ENCODE assay signal across 11 mouse cellular contexts in the genomic region with DNA sequence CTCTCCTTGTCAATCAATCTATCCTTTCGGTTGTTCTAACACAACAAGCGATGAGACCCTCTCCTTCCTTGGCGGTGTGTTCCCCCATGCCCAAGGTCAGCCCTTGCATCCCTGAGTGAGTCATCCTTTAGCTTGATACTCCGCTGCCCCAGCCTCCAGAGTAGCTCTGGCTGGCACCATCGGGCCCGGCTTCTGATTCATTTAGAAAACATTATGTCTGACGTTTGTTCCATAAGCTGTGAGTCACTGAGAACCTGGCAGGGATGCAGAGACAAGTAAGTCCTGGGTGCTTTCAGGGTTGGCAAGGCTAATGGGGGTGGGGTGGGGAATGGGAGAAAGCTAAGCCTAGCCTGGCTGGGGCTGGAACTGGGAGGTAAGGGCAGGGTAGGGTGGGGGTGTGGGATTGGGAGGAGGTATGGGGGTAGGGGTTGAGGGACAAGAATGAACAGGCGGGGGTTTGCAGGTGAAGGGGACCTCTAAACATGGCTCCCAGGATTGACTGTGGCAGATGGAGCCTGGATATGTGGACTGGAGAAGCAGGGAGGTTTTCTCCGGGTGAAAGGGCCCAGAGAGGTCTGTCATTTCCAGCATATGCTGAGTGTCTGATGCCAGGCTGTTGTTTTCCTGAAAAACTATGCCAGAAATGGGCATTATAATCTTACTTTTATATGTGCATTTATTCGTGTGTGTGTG.
DNase-seq lines count a peak whose midpoint lies in the region; ATAC-seq and TF ChIP-seq lines count a peak whose summit lies in the region.
"Had no signal": no experiment of that assay in that cellular context is flagged by ENCODE, and none has a peak within 500 bp of the region (broad histone marks: within the 10 kb centered on the region; RNA-seq: fewer than 3 reads in every experiment).

No protein-coding gene starts in this region.

- no peak overlapping the region for H3K4me2 ChIP-seq in lung, postnatal 0 days (replicated peaks; ENCODE audit: low read depth, low read length)
- no peak overlapping the region for H3K4me2 ChIP-seq in kidney, embryonic 15.5 days

- H3K9me3 ChIP-seq in lung, postnatal 0 days (ENCODE audit: low read length) = no peaks in the 10 kb centered on the region
- H3K9me3 ChIP-seq in kidney, embryonic 15.5 days (replicated peaks) = no peaks in the 10 kb centered on the region

- H3K27ac ChIP-seq in left cerebral cortex, adult 2 months = no peak overlapping the region
- no peak overlapping the region for H3K27ac ChIP-seq in lung, postnatal 0 days (ENCODE audit: low read length)
- H3K27ac ChIP-seq in kidney, embryonic 15.5 days = no peak overlapping the region

- no peaks in the 10 kb centered on the region for H3K36me3 ChIP-seq in lung, postnatal 0 days (ENCODE audit: insufficient read depth, low read length)
- H3K36me3 ChIP-seq in kidney, embryonic 15.5 days = no peaks in the 10 kb centered on the region

- H3K4me1 ChIP-seq in lung, postnatal 0 days (ENCODE audit: insufficient read depth, low read depth, low read length) = no peaks in the 10 kb centered on the region
- H3K4me1 ChIP-seq in kidney, embryonic 15.5 days = 0 out of 2 replicates have a peak, but pooled peaks cover 7% of the 10 kb centered on the region

- H3K4me3 ChIP-seq in left cerebral cortex, adult 2 months = no peak overlapping the region
- H3K4me3 ChIP-seq in lung, postnatal 0 days (ENCODE audit: low read depth, low read length) = no peak overlapping the region
- no peak overlapping the region for H3K4me3 ChIP-seq in kidney, embryonic 15.5 days (replicated peaks)

- peak; percentile 69 for DNase-seq in right cerebral cortex, adult 18-20 months
- DNase-seq in right cerebral cortex, postnatal 4 days = no peak
- peak; percentile 83 to 86 for DNase-seq in adrenal gland, postnatal 36 days
- peak; percentile 35 to 40 for DNase-seq in left cerebral cortex, adult 2 months (ENCODE audit: extremely low spot score in 1 of 2, low spot score in 2 of 2)
- DNase-seq in urinary bladder, postnatal 36 days (ENCODE audit: low spot score in 2 of 2) = peak; percentile 26 to 44
- DNase-seq in heart, adult 9 months (ENCODE audit: low spot score in 2 of 2) = no peak
- DNase-seq in lung, postnatal 0 days (ENCODE audit: low spot score) = no peak
- DNase-seq: cerebellum, postnatal 10 days; gastrocnemius, postnatal 14 days; kidney, adult 9 months had no signal

- TF ChIP-seq CTCF in left cerebral cortex, adult 2 months (IDR thresholded peaks at IDR 0.05) = no peak
- TF ChIP-seq CTCF in lung, postnatal 0 days (IDR thresholded peaks at IDR 0.05) = no peak

- TF ChIP-seq EP300 in lung, postnatal 0 days (IDR thresholded peaks at IDR 0.05) = no peak

- ATAC-seq in lung, postnatal 0 days = no peak
- no peak for ATAC-seq in kidney, embryonic 15.5 days (replicated peaks; ENCODE audit: low FRiP score)

- H3K9ac ChIP-seq in lung, postnatal 0 days (replicated peaks; ENCODE audit: low read depth) = no peak overlapping the region
- H3K9ac ChIP-seq in kidney, embryonic 15.5 days = no peak overlapping the region

- WGBS in lung, postnatal 0 days = 80% methylated on average over 10 of the region's 10 CpGs
- WGBS in kidney, embryonic 15.5 days = 83% methylated on average over 10 of the region's 10 CpGs

- no peaks in the 10 kb centered on the region for H3K27me3 ChIP-seq in lung, postnatal 0 days (replicated peaks; ENCODE audit: insufficient read depth, low read length)
- H3K27me3 ChIP-seq in kidney, embryonic 15.5 days = peaks cover 5% of the 10 kb centered on the region; the same call in 1 of the 2 replicates

- intact Hi-C loops in left cerebral cortex, adult 2 months (cut with DNase I) = no loop called here

Comparison
In these comparisons a context has a peak if more than half of its experiments do, and no peak if none do; other contexts are left out.
1. DNase-seq: peak in right cerebral cortex, adult 18-20 months (single experiment), adrenal gland, postnatal 36 days (2 of 2), left cerebral cortex, adult 2 months (2 of 2) and urinary bladder, postnatal 36 days (2 of 2); none in right cerebral cortex, postnatal 4 days (single experiment), heart, adult 9 months (0 of 2) and lung, postnatal 0 days (single experiment).